Mouse (Mus musculus) T-cell, adult 66 days (primary cell): ENCODE results near the gene Zfp418. TPM values are rescaled to one million over a fixed set of nuclear protein-coding genes. Genes with fewer than 3 reads are reported as not detected.

ENCODE experiments used
- total RNA-seq, 2 experiments: library from RNA; stranded (reverse); gene quantifications; 3 replicates in 1 of 2; 4 replicates in 1 of 2; pipeline ENCODE4 v1.2.4; 2023

Zfp418 gene
- 1 to 10 TPM; 2.6 to 5.2 TPM for total RNA-seq

DNA sequence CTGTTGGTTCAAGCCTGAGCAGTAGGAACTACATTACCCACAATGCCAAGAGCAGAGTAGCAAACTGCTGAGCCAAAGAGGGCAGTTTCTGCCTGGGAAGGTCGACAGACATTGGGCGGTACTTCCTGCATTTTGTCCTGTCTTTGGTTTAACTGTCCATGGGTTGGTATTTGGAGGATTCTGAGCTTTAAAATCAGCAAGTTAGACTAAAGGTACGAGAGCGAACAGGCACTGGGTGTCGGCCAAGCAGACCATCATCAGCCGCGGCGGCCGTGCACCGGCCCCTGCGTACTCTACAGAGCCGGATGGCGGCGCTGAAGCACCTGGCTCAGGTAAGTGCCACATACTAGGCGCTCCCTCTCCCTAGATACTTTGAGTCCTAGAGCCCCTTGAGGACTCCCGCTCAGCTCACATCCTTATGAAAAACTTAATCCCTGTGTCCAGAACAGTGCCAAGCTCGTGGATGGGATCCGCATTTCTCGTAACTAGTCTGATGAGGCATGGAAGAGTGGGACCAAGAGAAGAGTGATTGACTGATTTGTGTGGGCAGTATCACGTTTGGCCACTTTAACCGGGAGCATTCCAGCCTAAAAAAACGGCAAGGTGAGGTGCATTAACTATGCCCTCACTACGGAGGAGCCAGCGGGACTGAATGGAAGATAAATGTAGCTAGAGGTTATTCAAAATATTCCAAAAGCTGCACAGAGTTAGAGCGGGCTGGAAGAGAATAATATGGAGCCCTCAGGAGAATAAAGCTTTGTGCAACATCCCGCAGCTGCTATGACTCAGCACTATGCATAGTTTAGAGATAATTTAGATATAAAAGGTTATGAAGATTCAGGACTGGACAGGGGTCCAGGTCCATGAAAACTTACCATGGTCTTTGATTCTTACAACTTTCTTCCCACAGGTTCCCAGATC is at the start of gene Zfp418:
TSS of gene Zfp418 (plus strand) at position 104 of the 921 bp plus-strand sequence.

GRCm38 (mm10) chr7:7136379-7136866 is 34.7 kb upstream of the Zfp418 start, which contains the start of gene Zfp773:
Gene Zfp773 (minus strand): TSS chr7:7136755.

GRCm38 (mm10) chr7:7209313-7210151 is 38.4 kb downstream of the Zfp418 start, which contains the start of gene Zfp772:
Gene Zfp772 (minus strand): TSS chr7:7209998.

Other genes starting within 250 kb of the Zfp418 start
- gene Aurkc, start 176.0 kb upstream of the Zfp418 start, total RNA-seq: not detected
- gene Zfp954, start 49.8 kb upstream of the Zfp418 start, total RNA-seq: 10 to 100 TPM; 34.1 to 49.6 TPM
- gene Zfp773, start 34.6 kb upstream of the Zfp418 start, total RNA-seq: 1 to 10 TPM; 6.5 to 7.3 TPM
- gene Zfp772, start 38.7 kb downstream of the Zfp418 start, total RNA-seq: 1 to 10 TPM; 2.5 to 3.6 TPM
- gene Vmn2r29, start 76.0 kb downstream of the Zfp418 start, total RNA-seq: under 1 TPM in 1 of 2 experiments, not detected in 1; 0.41 TPM
- gene Gm45844, start 107.0 kb downstream of the Zfp418 start, total RNA-seq: 1 to 10 TPM in 1 of 2 experiments, under 1 TPM in 1; 0.92 to 2.2 TPM
- 10 to 100 TPM; 45.1 to 45.9 TPM for gene Clcn4, start 129.5 kb downstream of the Zfp418 start, total RNA-seq
- gene Vmn2r30, start 166.3 kb downstream of the Zfp418 start, total RNA-seq: not detected
- gene Gm45783, start 203.2 kb downstream of the Zfp418 start, total RNA-seq: not detected
- gene Vmn2r31, start 228.4 kb downstream of the Zfp418 start, total RNA-seq: not detected